Mouse (Mus musculus) erythroblast, embryonic 14.5 days (primary cell): ENCODE measurements around the gene Trmt10b. TPM values are rescaled to one million over a fixed set of nuclear protein-coding genes. Genes with fewer than 3 reads are reported as not detected.

Experiments
- H3K27me3 ChIP-seq: 2 replicates; pipeline ENCODE4 v1.6.1; 2012; ENCODE audit warnings: inconsistent platforms; ENCODE audit not compliant: control insufficient read depth
- H3K36me3 ChIP-seq: 2 replicates; pipeline ENCODE4 v1.6.1; 2012; ENCODE audit warnings: mild to moderate bottlenecking, inconsistent platforms; ENCODE audit not compliant: control insufficient read depth
- H3K4me1 ChIP-seq: 2 replicates; pipeline ENCODE4 v1.6.1; 2012; ENCODE audit warnings: inconsistent platforms; ENCODE audit not compliant: control insufficient read depth
- H3K4me3 ChIP-seq: replicated peaks from 2 replicates; pipeline ENCODE3; 2012; ENCODE audit warnings: moderate library complexity, mild to moderate bottlenecking, inconsistent platforms
- H3K9me3 ChIP-seq: 2 replicates; pipeline ENCODE4 v1.6.1; 2012; ENCODE audit warnings: low read length, inconsistent platforms, mixed read lengths; ENCODE audit not compliant: control insufficient read depth
- GATA1 ChIP-seq: IDR thresholded peaks from 2 replicates; pipeline ENCODE4 v1.6.1; 2012; ENCODE audit warnings: low read length, inconsistent platforms, mixed read lengths
- TAL1 ChIP-seq: IDR thresholded peaks from 3 replicates; pipeline ENCODE4 v1.6.1; 2012; ENCODE audit warnings: low read length, inconsistent platforms, mixed read lengths
- polyA plus RNA-seq: library from polyadenylated mRNA; stranded (reverse); fragments of >175 nt; gene quantifications from 2 replicates; pipeline ENCODE4 v1.2.3, GENCODE M21; 2012

The Trmt10b gene
- polyA plus RNA-seq, 1 experiment, result 0.08 TPM

- no peaks in the 10 kb centered on the region for H3K27me3 ChIP-seq
- no peaks in the 10 kb centered on the region for H3K4me1 ChIP-seq
- no peak overlapping the region for H3K4me3 ChIP-seq
- H3K9me3 ChIP-seq, result no peaks in the 10 kb centered on the region
- no peaks in the 10 kb centered on the region for H3K36me3 ChIP-seq
- TF ChIP-seq TAL1 (no peak), GATA1 (no peak)
Measured at GRCm38 (mm10) chr4:45279292-45279691, 17.6 kb upstream of the Trmt10b start.

GRCm38 (mm10) chr4:45279981-45280548 is 16.9 kb upstream of the Trmt10b start:
- no peaks in the 10 kb centered on the region for H3K36me3 ChIP-seq
- no peak overlapping the region for H3K4me3 ChIP-seq
- H3K9me3 ChIP-seq, result no peaks in the 10 kb centered on the region
- H3K4me1 ChIP-seq, result no peaks in the 10 kb centered on the region
- no peak for TF ChIP-seq GATA1
- no peak for TF ChIP-seq TAL1
- no peaks in the 10 kb centered on the region for H3K27me3 ChIP-seq

GRCm38 (mm10) chr4:45286318-45286717 is 10.6 kb upstream of the Trmt10b start:
- H3K27me3 ChIP-seq, result peaks cover 8% of the 10 kb centered on the region; the same call in 1 of the 2 replicates
- H3K36me3 ChIP-seq, result no peaks in the 10 kb centered on the region
- H3K9me3 ChIP-seq, result no peaks in the 10 kb centered on the region
- H3K4me1 ChIP-seq, result no peaks in the 10 kb centered on the region
- no peak overlapping the region for H3K4me3 ChIP-seq
- TF ChIP-seq GATA1, result no peak
- TF ChIP-seq TAL1, result no peak

GRCm38 (mm10) chr4:45287906-45288305 is 9.0 kb upstream of the Trmt10b start:
- H3K4me3 ChIP-seq, result no peak overlapping the region
- H3K4me1 ChIP-seq, result no peaks in the 10 kb centered on the region
- H3K36me3 ChIP-seq, result no peaks in the 10 kb centered on the region
- no peak for TF ChIP-seq TAL1
- no peak for TF ChIP-seq GATA1
- no peaks in the 10 kb centered on the region for H3K9me3 ChIP-seq
- peaks cover 8% of the 10 kb centered on the region; the same call in 1 of the 2 replicates for H3K27me3 ChIP-seq

GRCm38 (mm10) chr4:45305536-45305935 is 8.6 kb downstream of the Trmt10b start:
- no peaks in the 10 kb centered on the region for H3K27me3 ChIP-seq
- H3K4me3 ChIP-seq, result no peak overlapping the region
- H3K9me3 ChIP-seq, result no peaks in the 10 kb centered on the region
- TF ChIP-seq TAL1 (no peak), GATA1 (no peak)
- H3K36me3 ChIP-seq, result peaks cover 50% of the 10 kb centered on the region
- no peaks in the 10 kb centered on the region for H3K4me1 ChIP-seq

- H3K36me3 ChIP-seq, result peaks cover 46% of the 10 kb centered on the region
Measured at GRCm38 (mm10) chr4:45308046-45308445, 11.1 kb downstream of the Trmt10b start.

GRCm38 (mm10) chr4:45308606-45309005 is 11.7 kb downstream of the Trmt10b start:
- Histone ChIP-seq H3K4me3 (no peak overlapping the region), H3K27me3 (no peaks in the 10 kb centered on the region), H3K9me3 (no peaks in the 10 kb centered on the region), H3K4me1 (no peaks in the 10 kb centered on the region), H3K36me3 (peaks cover 44% of the 10 kb centered on the region)
- TF ChIP-seq TAL1, result no peak
- no peak for TF ChIP-seq GATA1

More at GRCm38 (mm10) chr4:45308046-45308445, 11.1 kb downstream of the Trmt10b start:
- Histone ChIP-seq H3K9me3 (no peaks in the 10 kb centered on the region), H3K4me3 (no peak overlapping the region), H3K4me1 (no peaks in the 10 kb centered on the region), H3K27me3 (no peaks in the 10 kb centered on the region)
- TF ChIP-seq TAL1 (no peak), GATA1 (no peak)

GRCm38 (mm10) chr4:45311056-45311455 is 14.1 kb downstream of the Trmt10b start:
- peaks cover 44% of the 10 kb centered on the region for H3K36me3 ChIP-seq
- no peaks in the 10 kb centered on the region for H3K4me1 ChIP-seq
- TF ChIP-seq GATA1, result no peak
- TF ChIP-seq TAL1, result no peak
- H3K27me3 ChIP-seq, result no peaks in the 10 kb centered on the region
- no peak overlapping the region for H3K4me3 ChIP-seq
- H3K9me3 ChIP-seq, result no peaks in the 10 kb centered on the region

- peak overlapping the region; percentile 95 for H3K4me3 ChIP-seq
- peaks cover 32% of the 10 kb centered on the region for H3K36me3 ChIP-seq
- TF ChIP-seq TAL1 (no peak), GATA1 (no peak)
- H3K4me1 ChIP-seq, result peaks cover 25% of the 10 kb centered on the region
- H3K27me3 ChIP-seq, result peaks cover 15% of the 10 kb centered on the region
- H3K9me3 ChIP-seq, result no peaks in the 10 kb centered on the region
Measured at GRCm38 (mm10) chr4:45320159-45320816, 23.4 kb downstream of the Trmt10b start.

- peaks cover 2% of the 10 kb centered on the region; the same call in 1 of the 2 replicates for H3K4me1 ChIP-seq
- TF ChIP-seq TAL1 (no peak), GATA1 (no peak)
- no peaks in the 10 kb centered on the region for H3K36me3 ChIP-seq
- peaks cover 7% of the 10 kb centered on the region for H3K27me3 ChIP-seq
- no peaks in the 10 kb centered on the region for H3K9me3 ChIP-seq
- H3K4me3 ChIP-seq, result no peak overlapping the region
Measured at GRCm38 (mm10) chr4:45331139-45331538, 34.2 kb downstream of the Trmt10b start.
